Mouse (Mus musculus) c-Kit-positive CD71-positive TER-119-negative erythroid progenitor cells, embryonic 14.5 days (primary cell): ENCODE measurements around the gene Ecd.
"Not testable (repeated sequence)": the region's sequence is repeated elsewhere in the genome, so short reads cannot be mapped to it uniquely, and the experiment has no call there.

Experiments
- DNase-seq: peaks from one replicate; pipeline ENCODE4 v3.0.0-alpha.2; 2013; ENCODE audit warnings: low read depth

Ecd gene

GRCm38 (mm10) chr14:20324196-20324595, 23.7 kb downstream of the Ecd start:
- no peak for DNase-seq

DNA sequence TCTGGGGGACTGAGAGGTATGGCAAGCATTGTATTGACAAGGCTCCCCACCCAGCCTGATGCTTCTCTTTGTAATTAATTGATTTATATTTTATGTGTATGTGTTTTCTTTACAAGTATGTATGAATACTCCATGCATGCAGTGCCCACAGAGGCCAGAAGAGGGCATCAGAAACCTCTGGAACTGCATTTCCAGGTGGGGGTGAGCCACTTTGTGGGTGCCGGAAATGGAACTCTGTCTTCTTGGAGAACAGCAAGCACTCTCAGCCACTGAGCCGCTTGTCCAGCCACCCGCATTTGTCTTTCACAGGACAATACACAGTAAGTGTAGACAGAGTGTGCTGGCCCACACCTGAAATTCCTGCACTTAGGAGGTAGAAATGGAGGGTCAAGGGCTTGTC, 28.5 kb downstream of the Ecd start:
- DNase-seq, result peak; percentile 33

DNA sequence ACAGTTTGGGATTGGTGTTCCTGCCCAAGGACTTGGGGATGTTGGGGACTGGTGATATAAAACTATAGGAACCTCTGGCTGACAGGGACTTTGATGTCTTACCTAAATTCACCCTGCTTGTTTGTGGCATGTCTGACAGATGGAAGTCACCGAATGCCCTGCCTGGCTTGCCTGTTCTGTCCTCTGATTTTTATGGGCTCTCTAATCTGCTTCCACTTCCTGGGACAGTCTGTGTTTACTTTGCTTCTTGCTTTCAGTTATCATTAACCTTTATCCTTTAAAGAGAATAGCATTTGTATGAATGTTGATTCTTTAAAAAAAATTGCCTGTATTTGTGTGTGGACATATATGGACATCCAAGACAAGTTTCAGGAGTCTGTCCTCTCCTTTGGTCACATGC, 32.8 kb downstream of the Ecd start:
- DNase-seq, result no peak

GRCm38 (mm10) chr14:20305085-20305484, 42.8 kb downstream of the Ecd start:
- not testable (repeated sequence) for DNase-seq

- no peak for DNase-seq
Observed at GRCm38 (mm10) chr14:20298131-20298530, 49.8 kb downstream of the Ecd start.

DNA sequence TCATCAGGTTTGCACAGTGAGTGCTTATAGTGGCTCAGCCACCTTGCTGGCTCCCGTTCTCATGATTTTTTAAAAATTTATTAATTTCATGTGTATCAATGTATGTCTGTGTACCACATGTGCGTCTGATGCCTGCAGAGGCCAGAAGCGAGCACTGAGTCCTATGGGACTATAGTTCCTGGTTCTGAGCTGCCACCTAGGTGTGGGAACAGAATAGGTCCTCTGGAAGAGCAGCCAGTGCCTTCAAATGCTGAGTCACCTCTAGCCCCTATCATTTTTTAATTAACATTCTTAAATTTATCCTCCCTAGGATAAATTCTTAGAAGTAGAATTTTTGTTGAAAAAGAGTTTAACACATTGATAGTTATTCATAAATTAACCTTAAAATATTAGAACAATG, 50.3 kb downstream of the Ecd start:
- DNase-seq, result no peak

- no peak for DNase-seq
Observed at GRCm38 (mm10) chr14:20294947-20295346, 53.0 kb downstream of the Ecd start.

- peak; percentile 93 for DNase-seq
Observed at GRCm38 (mm10) chr14:20294117-20294892, 53.6 kb downstream of the Ecd start, which contains the start of gene Nudt13. TSS of gene Nudt13 (plus strand) at chr14:20294697.

- DNase-seq, result no peak
Observed at GRCm38 (mm10) chr14:20291391-20291790, 56.5 kb downstream of the Ecd start.
